Mouse (Mus musculus) bone marrow macrophage, adult 2 months (primary cell): Measurements from ENCODE around the gene Exoc6.

Experiments used
- CTCF ChIP-seq: IDR thresholded peaks from 2 replicates; pipeline ENCODE4 v1.5.1; 2012; ENCODE audit warnings: low read depth, mild to moderate bottlenecking, low read length, moderate library complexity
- POLR2A ChIP-seq: IDR thresholded peaks from 2 replicates; pipeline ENCODE4 v1.6.1; 2012; ENCODE audit warnings: mild to moderate bottlenecking, low read depth, low read length, borderline replicate concordance

DNA sequence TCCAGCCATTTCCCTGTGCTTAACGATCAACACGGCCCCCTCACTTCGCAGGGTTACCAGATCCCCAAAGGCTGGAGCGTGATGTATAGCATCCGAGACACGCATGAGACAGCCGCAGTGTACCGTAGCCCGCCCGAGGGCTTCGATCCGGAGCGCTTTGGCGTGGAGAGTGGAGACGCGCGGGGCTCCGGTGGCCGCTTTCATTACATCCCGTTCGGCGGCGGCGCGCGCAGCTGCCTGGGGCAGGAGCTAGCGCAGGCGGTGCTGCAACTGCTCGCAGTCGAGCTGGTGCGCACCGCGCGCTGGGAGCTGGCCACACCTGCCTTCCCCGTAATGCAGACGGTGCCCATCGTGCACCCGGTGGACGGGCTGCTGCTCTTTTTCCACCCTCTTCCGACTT, 142.7 kb downstream of the Exoc6 start:
- TF ChIP-seq POLR2A = no peak
- TF ChIP-seq CTCF = no peak
